Mouse (Mus musculus): Measurements from ENCODE around the gene Bcl2l2. TPM values are rescaled to one million over a fixed set of nuclear protein-coding genes. Genes with fewer than 3 reads are reported as not detected.

Bcl2l2 gene
- polyA plus RNA-seq (2015; fragmentation: Illumina TruSeq; extraction: RNeasy Lipid Tissue Mini Kit (QIAGEN cat#74804); ENCODE audit: insufficient read depth, low read depth, low replicate concordance), result 10.9 TPM

GRCm38 (mm10) chr14:54883154-54884021 is at the start of gene Bcl2l2, which contains the start of gene Gm20521:
Gene Bcl2l2, plus strand, starts transcription at chr14:54883377.
Gene Gm20521, plus strand, starts transcription at chr14:54883441.

GRCm38 (mm10) chr14:54870861-54871260 is 12.3 kb upstream of the Bcl2l2 start, which contains the start of gene Homez:
Gene Homez, minus strand, starts transcription at chr14:54870961.

GRCm38 (mm10) chr14:54877048-54877715 is 6.0 kb upstream of the Bcl2l2 start, which contains the start of gene Ppp1r3e:
Gene Ppp1r3e, minus strand, starts transcription at chr14:54877550.

GRCm38 (mm10) chr14:54892200-54892599 is 9.0 kb downstream of the Bcl2l2 start, which contains the start of gene Pabpn1:
Gene Pabpn1, plus strand, starts transcription at chr14:54892500.

GRCm38 (mm10) chr14:54912886-54913285 is 29.7 kb downstream of the Bcl2l2 start, which contains the start of gene Slc22a17:
Gene Slc22a17, minus strand, starts transcription at chr14:54913132.

GRCm38 (mm10) chr14:54925349-54926342 is 42.5 kb downstream of the Bcl2l2 start, which contains the start of gene Efs:
Gene Efs, minus strand, starts transcription at chr14:54926126.

GRCm38 (mm10) chr14:54932645-54933150 is 49.5 kb downstream of the Bcl2l2 start, which contains the start of gene Il25:
Gene Il25, plus strand, starts transcription at chr14:54932695.

GRCm38 (mm10) chr14:54935904-54936830 is 53.0 kb downstream of the Bcl2l2 start, which contains the start of gene Cmtm5:
Gene Cmtm5, plus strand, starts transcription at chr14:54936261.

Other genes starting within 250 kb of the Bcl2l2 start
- not detected for gene Gm17606, start 242.4 kb upstream of the Bcl2l2 start, polyA plus RNA-seq (2015; fragmentation: Illumina TruSeq; extraction: RNeasy Lipid Tissue Mini Kit (QIAGEN cat#74804); ENCODE audit: insufficient read depth, low read depth, low replicate concordance)
- gene Cdh24, start 242.0 kb upstream of the Bcl2l2 start, polyA plus RNA-seq (2015; fragmentation: Illumina TruSeq; extraction: RNeasy Lipid Tissue Mini Kit (QIAGEN cat#74804); ENCODE audit: insufficient read depth, low read depth, low replicate concordance), result 0.83 TPM
- 8.7 TPM for gene 1700123O20Rik, start 197.2 kb upstream of the Bcl2l2 start, polyA plus RNA-seq (2015; fragmentation: Illumina TruSeq; extraction: RNeasy Lipid Tissue Mini Kit (QIAGEN cat#74804); ENCODE audit: insufficient read depth, low read depth, low replicate concordance)
- gene Acin1, start 196.4 kb upstream of the Bcl2l2 start, polyA plus RNA-seq (2015; fragmentation: Illumina TruSeq; extraction: RNeasy Lipid Tissue Mini Kit (QIAGEN cat#74804); ENCODE audit: insufficient read depth, low read depth, low replicate concordance), result 44.3 TPM
- gene Gm29776, start 184.5 kb upstream of the Bcl2l2 start, polyA plus RNA-seq (2015; fragmentation: Illumina TruSeq; extraction: RNeasy Lipid Tissue Mini Kit (QIAGEN cat#74804); ENCODE audit: insufficient read depth, low read depth, low replicate concordance), result not detected
- gene Cebpe, start 171.2 kb upstream of the Bcl2l2 start, polyA plus RNA-seq (2015; fragmentation: Illumina TruSeq; extraction: RNeasy Lipid Tissue Mini Kit (QIAGEN cat#74804); ENCODE audit: insufficient read depth, low read depth, low replicate concordance), result not detected
- 30.4 TPM for gene Slc7a8, start 101.4 kb upstream of the Bcl2l2 start, polyA plus RNA-seq (2015; fragmentation: Illumina TruSeq; extraction: RNeasy Lipid Tissue Mini Kit (QIAGEN cat#74804); ENCODE audit: insufficient read depth, low read depth, low replicate concordance)
- gene Rnf212b, start 69.2 kb upstream of the Bcl2l2 start, polyA plus RNA-seq (2015; fragmentation: Illumina TruSeq; extraction: RNeasy Lipid Tissue Mini Kit (QIAGEN cat#74804); ENCODE audit: insufficient read depth, low read depth, low replicate concordance), result not detected
- gene Homez, start 12.4 kb upstream of the Bcl2l2 start, polyA plus RNA-seq (2015; fragmentation: Illumina TruSeq; extraction: RNeasy Lipid Tissue Mini Kit (QIAGEN cat#74804); ENCODE audit: insufficient read depth, low read depth, low replicate concordance), result 2.0 TPM
- 5.1 TPM for gene Ppp1r3e, start 5.8 kb upstream of the Bcl2l2 start, polyA plus RNA-seq (2015; fragmentation: Illumina TruSeq; extraction: RNeasy Lipid Tissue Mini Kit (QIAGEN cat#74804); ENCODE audit: insufficient read depth, low read depth, low replicate concordance)
- gene Gm20521, start 64 bp downstream of the Bcl2l2 start, polyA plus RNA-seq (2015; fragmentation: Illumina TruSeq; extraction: RNeasy Lipid Tissue Mini Kit (QIAGEN cat#74804); ENCODE audit: insufficient read depth, low read depth, low replicate concordance), result not detected
- gene Pabpn1, start 9.1 kb downstream of the Bcl2l2 start, polyA plus RNA-seq (2015; fragmentation: Illumina TruSeq; extraction: RNeasy Lipid Tissue Mini Kit (QIAGEN cat#74804); ENCODE audit: insufficient read depth, low read depth, low replicate concordance), result 68.9 TPM
- 21.4 TPM for gene Slc22a17, start 29.8 kb downstream of the Bcl2l2 start, polyA plus RNA-seq (2015; fragmentation: Illumina TruSeq; extraction: RNeasy Lipid Tissue Mini Kit (QIAGEN cat#74804); ENCODE audit: insufficient read depth, low read depth, low replicate concordance)
- gene Efs, start 42.7 kb downstream of the Bcl2l2 start, polyA plus RNA-seq (2015; fragmentation: Illumina TruSeq; extraction: RNeasy Lipid Tissue Mini Kit (QIAGEN cat#74804); ENCODE audit: insufficient read depth, low read depth, low replicate concordance), result 2.7 TPM
- not detected for gene Il25, start 49.3 kb downstream of the Bcl2l2 start, polyA plus RNA-seq (2015; fragmentation: Illumina TruSeq; extraction: RNeasy Lipid Tissue Mini Kit (QIAGEN cat#74804); ENCODE audit: insufficient read depth, low read depth, low replicate concordance)
- gene Cmtm5, start 52.9 kb downstream of the Bcl2l2 start, polyA plus RNA-seq (2015; fragmentation: Illumina TruSeq; extraction: RNeasy Lipid Tissue Mini Kit (QIAGEN cat#74804); ENCODE audit: insufficient read depth, low read depth, low replicate concordance), result 1.1 TPM
- gene Myh6, start 83.5 kb downstream of the Bcl2l2 start, polyA plus RNA-seq (2015; fragmentation: Illumina TruSeq; extraction: RNeasy Lipid Tissue Mini Kit (QIAGEN cat#74804); ENCODE audit: insufficient read depth, low read depth, low replicate concordance), result 1.1 TPM
- not detected for gene Gm17428, start 93.6 kb downstream of the Bcl2l2 start, polyA plus RNA-seq (2015; fragmentation: Illumina TruSeq; extraction: RNeasy Lipid Tissue Mini Kit (QIAGEN cat#74804); ENCODE audit: insufficient read depth, low read depth, low replicate concordance)
- not detected for gene Myh7, start 111.2 kb downstream of the Bcl2l2 start, polyA plus RNA-seq (2015; fragmentation: Illumina TruSeq; extraction: RNeasy Lipid Tissue Mini Kit (QIAGEN cat#74804); ENCODE audit: insufficient read depth, low read depth, low replicate concordance)
- gene Ngdn, start 132.1 kb downstream of the Bcl2l2 start, polyA plus RNA-seq (2015; fragmentation: Illumina TruSeq; extraction: RNeasy Lipid Tissue Mini Kit (QIAGEN cat#74804); ENCODE audit: insufficient read depth, low read depth, low replicate concordance), result 11.8 TPM
- gene Zfhx2, start 208.9 kb downstream of the Bcl2l2 start, polyA plus RNA-seq (2015; fragmentation: Illumina TruSeq; extraction: RNeasy Lipid Tissue Mini Kit (QIAGEN cat#74804); ENCODE audit: insufficient read depth, low read depth, low replicate concordance), result 2.1 TPM
- 4.2 TPM for gene Thtpa, start 211.4 kb downstream of the Bcl2l2 start, polyA plus RNA-seq (2015; fragmentation: Illumina TruSeq; extraction: RNeasy Lipid Tissue Mini Kit (QIAGEN cat#74804); ENCODE audit: insufficient read depth, low read depth, low replicate concordance)
- 24.3 TPM for gene Ap1g2, start 223.2 kb downstream of the Bcl2l2 start, polyA plus RNA-seq (2015; fragmentation: Illumina TruSeq; extraction: RNeasy Lipid Tissue Mini Kit (QIAGEN cat#74804); ENCODE audit: insufficient read depth, low read depth, low replicate concordance)
- 0.72 TPM for gene Jph4, start 233.6 kb downstream of the Bcl2l2 start, polyA plus RNA-seq (2015; fragmentation: Illumina TruSeq; extraction: RNeasy Lipid Tissue Mini Kit (QIAGEN cat#74804); ENCODE audit: insufficient read depth, low read depth, low replicate concordance)

Measured in pancreas, adult 10 weeks (tissue).